Mouse (Mus musculus): Measurements from ENCODE around the gene Tbc1d10a. TPM values are rescaled to one million over a fixed set of nuclear protein-coding genes. Genes with fewer than 3 reads are reported as not detected.

Tbc1d10a gene
- total and polyA plus RNA-seq, 3 experiments = 13.7 to 35.3 (median 16.2) TPM

DNA sequence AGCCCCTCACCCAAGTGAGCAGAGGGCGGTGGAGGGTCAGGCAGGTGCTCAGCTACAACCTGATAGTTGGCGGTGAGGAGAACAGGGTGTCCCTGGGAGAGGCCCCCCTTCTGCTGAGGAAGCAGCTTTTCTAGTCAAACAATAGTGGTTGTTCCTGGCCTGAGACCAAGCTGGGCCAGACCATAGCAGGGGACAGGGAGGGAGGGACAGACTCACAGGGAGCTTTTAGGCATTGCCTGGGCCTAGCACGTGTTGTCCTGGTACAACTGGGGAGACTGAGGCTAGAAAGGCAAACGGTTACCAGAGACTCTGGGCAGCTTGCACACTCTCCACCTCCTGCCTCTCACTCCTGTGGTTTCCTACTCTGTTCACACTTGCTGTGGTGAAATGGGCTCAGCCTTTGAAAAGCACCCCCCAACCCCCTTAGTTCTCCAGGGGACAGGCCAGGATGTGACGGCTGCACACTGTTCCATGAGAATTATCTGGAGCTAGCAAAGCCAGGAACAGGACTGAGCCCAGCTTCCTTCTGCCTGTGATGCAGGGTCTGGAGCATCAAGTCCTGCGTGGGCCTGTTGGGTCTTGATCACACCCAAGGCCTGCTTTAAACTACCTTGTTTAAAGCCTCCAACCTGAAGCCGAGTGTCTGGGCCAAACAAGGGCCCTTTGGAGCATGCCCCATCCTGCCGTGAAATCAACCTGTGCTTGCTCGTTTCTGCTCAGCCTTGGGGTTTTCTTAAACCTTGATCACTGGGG, 29.8 kb downstream of the Tbc1d10a start:
- DNase-seq = peak; percentile 60

DNA sequence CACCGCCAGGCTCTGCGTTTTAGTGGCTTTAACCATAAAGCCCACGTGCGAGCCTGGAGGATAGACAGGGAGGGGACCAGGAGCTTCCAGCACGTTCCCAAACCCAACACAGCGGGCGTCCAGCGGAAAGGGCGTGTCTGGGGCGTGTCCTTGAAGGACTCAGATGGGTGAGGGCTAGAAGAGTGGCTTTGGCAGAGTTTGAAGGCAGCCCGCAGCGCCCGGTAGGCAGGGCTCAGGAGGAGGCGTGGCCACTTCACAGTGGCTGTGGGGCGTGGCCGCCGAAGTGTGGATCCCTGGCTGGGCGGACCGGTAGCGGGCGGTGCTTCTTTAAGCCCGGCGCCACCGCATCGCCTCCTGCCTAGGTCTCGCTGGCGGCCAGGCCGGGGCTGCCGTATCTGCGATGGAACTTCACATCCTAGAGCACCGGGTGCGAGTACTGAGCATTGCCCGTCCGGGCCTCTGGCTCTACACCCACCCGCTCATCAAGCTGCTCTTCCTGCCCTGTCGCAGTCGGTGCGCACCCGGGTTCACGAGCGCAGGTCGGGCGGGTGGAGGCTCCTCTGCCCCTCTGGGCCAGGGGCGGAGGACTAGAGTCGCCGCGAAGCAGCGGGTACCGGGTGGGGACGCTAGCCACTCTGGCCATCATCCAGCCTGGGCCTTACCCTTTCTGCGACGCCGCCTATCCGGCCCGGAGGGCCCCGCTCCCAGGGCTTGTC, 31.5 kb downstream of the Tbc1d10a start, which contains the start of gene Castor1:
TSS of gene Castor1 (plus strand) at position 312 of the 716 bp plus-strand sequence.
- DNase-seq = peak; percentile 97

DNA sequence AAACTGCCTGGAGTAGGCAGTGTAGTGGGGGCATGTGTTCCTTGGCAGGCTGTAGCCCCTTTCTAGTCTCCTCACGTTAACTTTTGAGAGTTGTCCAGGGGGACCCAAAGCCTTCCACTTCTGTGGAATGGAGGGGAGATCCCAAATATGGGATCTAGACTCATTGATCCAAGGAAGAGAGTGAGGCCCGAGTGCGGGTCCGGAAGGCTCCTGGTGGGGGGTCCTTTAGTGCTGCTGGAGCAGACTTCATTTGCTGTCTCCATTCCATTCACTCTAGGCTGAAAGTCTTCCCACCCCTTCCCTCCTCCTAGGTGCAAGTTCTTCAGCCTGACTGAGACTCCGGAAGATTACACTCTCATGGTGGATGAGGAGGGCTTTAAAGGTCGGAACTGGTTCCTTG, 32.0 kb downstream of the Tbc1d10a start:
- no peak for DNase-seq

DNA sequence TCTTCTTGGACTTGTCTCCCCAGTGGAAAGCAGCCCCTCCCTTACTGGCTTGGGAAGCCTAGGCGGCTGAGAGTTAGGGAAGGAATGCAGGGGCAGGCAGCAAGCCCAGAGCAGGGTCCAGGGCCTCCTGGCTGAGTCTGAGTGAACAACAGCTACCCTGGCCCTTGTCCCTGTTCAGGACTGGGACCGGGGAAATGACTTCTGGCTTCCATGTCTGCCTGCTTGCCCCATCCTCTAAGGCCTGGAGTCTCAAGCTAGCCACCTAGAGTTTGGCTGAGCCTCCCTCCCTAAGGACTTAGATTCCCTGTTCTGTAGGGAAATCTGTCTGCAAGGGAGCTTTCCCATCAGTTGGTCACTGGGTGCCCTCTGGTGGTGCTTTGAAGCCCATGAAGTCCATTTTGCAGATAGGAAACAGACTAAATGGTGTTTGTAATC, 32.7 kb downstream of the Tbc1d10a start:
- peak; percentile 87 for DNase-seq

DNA sequence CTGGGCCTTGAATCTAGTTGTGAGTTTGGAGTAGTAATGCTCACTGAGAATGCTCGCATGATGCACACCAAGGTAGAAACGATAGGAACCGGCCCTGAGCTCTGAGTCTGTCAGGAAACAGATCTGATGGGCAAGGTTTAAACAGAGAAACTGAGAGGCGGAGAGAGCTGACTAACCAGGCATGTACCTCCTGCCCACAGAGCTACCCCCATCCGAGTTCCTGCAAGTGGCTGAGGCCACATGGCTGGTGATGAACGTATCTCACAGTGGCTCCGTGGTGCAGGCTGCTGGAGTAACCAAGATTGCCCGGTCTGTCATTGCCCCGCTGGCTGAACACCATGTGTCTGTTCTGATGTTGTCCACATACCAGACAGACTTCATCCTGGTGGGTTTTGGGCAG, 33.3 kb downstream of the Tbc1d10a start:
- no peak for DNase-seq

DNA sequence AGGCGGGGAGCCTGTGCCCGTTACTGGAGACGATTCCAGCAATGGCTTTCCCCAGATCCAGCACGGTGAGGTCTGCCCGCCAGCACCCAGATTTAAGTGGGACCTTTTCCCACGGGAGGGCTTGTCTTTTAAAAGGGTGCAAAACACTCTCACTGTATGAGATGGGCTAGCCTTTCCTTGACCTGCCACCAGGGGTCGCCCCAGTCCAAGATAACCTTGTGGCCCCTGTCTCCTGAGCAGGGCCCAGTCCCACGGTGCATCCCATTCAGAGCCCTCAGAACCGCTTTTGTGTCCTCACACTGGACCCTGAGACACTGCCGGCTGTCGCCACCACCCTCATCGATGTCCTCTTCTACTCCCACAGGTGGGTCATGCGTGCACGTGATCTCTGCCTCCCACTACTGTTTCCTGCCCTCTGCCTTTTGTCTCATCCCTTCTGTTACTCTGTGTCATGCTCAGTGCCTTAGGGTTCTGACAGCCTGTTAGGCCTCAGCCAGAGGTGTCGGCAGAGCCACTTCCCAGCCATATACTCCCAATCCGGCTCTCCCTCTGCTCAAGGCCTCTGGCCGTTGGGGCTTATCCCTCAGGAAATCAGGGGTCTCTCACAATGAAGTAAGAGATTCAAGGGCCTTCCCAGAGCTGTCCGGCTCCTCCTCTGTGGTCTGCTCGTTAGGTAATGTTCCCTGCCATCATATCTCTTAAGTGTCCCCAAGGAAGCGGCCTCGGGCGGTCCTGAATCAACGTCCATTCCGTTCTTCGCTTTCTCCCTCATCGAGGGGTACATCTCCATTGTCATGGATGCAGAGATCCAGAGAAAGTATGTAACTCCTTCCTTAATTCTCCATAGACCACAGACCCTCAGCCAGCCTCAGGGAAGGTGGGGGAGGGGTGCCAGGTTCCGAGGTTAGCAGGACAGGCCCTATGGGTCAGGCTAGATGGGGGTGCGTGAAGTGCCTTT, 34.1 kb downstream of the Tbc1d10a start:
- DNase-seq = peak; percentile 83

DNA sequence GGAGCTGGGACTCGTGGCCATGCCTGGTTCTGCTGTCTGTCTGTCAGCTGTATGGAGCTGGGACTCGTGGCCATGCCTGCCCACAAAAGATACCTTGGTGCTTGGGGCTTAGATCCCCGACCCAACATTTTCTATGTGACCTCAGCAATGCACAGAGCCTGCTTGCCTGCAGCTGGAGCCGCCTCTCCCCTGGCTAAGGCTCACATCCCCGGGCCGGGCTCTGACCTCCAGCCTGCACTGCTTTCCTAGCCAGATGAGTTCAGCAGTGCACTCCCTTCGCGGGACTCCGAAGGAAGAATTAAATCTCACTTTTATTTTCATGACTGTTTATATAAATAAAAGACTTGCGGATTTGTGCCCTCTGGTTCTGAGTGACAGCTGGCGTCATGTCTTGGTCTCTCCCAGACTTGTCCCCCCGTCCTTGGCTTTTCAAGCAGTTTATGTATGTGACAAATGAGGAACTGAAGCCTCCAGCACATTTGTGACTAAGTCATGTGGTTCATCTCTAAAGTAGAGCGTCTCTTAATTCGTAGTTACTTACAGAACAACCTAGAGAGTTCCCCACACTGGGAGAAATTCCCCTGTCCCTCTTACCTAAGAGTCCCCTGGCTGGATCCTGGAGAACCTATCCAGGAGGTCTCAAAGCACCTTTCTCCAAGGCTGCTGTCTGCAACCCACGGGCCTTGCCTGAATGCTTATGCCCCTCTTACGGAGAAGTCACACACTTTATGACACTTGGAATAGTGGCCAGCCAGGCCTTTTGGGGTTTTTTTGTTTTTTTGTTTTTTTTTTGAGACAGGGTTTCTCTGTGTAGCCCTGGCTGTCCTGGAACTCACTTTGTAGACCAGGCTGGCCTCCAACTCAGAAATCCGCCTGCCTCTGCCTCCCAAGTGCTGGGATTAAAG, 35.7 kb downstream of the Tbc1d10a start:
- no peak for DNase-seq

DNA sequence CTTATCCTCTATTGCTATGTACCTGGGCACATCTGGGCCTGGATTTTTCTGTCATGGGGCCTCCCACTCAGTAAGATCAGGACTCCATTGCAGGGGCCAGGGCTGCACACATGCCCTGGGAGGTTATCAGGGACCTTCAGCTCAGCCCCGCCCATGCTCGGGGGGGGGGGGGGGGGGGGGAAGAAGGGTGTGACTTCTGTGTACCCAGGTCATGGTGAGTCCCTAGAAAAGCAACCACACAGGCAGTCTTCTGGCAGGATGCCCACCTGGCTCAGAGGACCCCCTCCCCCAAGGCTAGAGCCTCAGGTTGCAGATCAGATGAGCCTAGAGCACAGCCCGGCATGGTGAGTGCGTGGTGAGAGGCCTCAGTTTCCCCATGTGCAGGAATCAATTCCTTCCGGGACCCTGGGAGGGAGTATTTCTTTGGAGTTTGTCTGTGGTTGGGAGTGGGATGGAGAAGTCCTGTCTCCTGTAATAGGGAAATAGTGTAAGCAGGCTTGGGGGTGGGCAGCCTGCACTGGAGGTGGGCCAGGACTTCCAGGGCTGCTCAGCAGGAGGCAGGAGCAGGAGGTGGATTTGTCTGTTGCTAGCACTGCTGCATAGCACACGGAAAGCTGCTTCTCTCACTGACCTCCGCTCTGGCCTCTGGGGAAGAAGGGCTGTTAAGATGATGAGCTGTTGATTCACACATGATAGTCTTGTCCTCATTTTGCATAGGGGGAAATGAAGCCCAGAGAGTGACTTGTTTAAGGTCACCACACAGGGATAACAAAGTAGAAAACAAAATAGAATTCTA, 37.0 kb downstream of the Tbc1d10a start:
- no peak for DNase-seq

DNA sequence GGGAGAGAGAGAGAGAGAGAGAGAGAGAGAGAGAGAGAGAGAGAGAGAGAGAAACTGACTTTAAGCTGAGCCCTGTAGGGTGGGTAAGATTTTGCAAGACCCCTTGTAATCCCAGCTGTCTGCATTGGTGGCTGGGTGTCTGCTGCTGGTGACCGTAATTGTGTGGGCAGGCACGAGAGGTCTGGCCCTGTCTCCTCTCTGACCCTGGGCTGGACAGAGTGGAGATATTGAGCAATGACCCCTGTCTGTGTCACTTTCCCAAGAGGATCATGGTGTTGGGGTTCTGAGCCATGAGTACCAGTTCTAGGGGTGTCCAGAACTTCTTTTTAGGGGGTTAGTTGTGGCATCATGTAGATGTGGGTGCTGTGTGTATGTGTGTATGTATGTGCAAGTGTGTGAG, 37.6 kb downstream of the Tbc1d10a start:
- DNase-seq = peak; percentile 68

DNA sequence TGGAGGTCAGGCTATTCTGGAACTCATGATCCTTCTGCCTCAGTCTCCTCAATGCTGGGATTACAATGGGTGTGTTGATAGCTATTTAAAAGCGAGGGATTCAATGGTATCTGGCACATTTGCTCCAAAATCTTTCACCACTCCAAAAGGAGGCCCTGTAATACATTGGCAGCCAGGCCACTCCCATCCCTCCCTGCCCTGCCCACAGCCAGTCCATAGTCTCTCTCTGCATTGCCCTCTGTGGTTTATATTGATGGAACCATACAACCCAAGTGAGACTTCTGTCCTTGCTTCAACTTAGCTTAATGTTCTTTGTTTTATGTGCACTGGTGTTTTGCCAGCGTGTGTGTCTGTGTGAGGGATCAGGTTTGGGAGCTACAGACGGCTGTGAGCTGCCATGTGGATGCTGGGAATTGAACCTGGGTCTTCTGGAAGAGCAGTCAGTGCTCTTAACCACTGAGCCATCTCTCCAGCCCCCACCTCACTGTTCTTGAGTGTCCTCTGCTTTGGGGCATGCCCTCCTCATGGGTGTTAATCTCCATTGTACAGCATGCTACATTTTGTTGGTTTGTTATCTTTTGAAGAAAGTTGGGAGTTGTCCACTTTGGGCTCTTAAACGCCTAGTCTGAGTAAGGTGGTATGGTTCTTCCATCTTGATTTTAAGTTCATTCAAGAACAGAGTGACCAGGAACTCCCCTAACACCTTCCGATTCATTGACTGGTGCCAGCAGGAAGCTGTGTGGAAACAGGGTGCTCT, 40.2 kb downstream of the Tbc1d10a start:
- DNase-seq = no peak

DNA sequence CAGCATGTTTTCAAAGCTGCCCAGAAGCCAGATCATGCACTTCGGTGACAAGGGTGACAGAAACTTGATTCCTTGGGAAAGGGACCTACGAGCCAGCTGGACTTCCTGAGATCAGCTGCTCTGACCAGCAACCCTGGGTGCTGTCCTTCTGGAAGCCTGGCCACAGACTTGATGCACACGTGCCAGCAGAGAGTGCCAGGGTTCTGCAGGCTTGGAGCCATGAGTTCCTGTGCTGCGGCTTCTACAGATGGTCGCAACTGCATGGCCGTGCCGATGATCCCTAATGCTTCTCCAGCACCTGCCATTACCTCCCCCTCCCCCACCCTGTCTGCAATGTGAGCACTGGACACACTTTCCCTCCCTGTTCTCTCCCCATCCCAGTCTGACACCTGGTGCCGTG, 41.9 kb downstream of the Tbc1d10a start:
- peak; percentile 74 for DNase-seq

DNA sequence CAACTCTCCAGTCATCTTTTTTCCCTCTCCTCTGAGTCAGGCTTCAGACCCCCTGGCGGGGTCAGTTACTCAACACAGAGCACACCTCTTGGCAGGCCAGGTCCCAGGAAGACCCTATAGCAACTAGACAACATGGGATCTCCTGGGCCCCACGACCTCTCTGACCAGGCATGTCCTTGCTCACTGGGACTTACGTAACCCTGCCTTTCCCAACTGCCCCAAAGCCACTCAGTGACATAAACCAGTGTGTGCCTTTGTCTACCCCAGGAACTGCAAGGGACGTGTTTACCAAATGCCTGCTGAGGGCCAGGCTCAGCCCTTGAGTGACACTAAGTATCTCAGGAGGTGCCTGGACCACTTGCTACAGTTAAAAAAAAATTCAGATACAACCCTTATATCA, 43.3 kb downstream of the Tbc1d10a start:
- peak; percentile 50 for DNase-seq

DNA sequence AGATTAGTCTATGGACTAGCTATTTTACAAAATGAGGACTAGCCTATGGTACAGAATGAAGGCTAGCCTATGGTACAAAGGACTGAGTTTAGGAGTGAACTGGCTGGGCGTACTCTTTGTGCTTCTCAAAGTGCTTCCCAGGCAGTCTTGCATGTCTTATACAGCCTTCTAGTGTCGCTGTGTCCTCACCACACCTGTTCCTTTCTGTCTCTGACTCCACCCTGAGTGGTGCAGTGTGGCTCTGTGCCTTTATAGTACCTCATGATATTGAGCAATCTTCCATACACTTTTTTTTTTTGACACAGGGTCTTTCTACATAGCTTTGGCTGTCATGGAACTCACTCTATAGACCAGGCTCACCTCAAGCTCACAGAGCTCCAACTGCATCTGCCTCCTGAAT, 44.8 kb downstream of the Tbc1d10a start:
- DNase-seq = no peak

DNA sequence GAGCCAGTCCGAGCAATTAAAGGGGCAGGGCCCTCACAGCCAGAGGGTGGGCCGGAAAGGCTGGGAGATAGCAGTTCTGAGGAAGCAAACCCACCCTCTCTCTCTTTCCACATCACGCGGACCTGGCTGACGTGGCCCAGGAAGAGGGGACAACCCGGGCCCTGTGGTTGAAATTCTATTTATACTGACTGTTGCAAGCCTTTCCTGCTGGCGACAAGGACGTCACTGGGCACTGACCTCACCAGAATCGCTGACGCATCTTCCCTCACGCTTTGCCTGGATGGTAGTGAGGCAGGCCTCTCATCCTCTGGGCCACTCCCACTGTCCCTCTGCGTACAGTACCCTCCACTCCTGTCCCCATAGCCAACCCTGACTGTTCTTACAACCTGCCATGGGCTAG, 46.1 kb downstream of the Tbc1d10a start:
- no peak for DNase-seq

DNA sequence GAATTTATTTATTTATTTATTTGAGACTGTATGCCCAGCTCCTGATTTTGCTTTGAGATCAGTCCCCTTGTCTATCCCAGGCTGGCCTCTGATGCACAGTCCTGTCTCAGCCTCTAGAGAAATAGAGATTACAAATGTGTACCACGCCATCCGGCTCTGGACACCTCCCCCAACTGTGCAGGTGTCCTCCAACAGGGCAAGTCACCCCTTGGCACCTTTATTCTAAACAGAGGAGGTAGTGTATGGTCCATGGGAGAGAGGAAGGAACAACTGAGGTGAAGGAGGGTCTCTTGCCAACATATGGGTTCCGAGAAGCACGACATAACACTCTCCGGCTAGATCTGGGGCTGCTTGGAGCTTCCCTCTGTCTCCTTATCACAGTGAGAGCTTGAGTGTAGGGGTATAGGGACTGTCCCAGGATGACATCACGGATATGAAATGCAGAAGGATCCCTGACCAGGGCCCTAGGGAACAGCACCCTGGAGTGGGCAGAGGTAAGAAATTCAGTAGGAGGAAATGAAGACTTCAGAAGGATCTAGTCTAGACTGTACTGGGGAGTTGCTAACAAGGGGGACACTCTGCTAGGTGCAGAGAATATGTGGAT, 48.6 kb downstream of the Tbc1d10a start:
- DNase-seq = no peak

DNA sequence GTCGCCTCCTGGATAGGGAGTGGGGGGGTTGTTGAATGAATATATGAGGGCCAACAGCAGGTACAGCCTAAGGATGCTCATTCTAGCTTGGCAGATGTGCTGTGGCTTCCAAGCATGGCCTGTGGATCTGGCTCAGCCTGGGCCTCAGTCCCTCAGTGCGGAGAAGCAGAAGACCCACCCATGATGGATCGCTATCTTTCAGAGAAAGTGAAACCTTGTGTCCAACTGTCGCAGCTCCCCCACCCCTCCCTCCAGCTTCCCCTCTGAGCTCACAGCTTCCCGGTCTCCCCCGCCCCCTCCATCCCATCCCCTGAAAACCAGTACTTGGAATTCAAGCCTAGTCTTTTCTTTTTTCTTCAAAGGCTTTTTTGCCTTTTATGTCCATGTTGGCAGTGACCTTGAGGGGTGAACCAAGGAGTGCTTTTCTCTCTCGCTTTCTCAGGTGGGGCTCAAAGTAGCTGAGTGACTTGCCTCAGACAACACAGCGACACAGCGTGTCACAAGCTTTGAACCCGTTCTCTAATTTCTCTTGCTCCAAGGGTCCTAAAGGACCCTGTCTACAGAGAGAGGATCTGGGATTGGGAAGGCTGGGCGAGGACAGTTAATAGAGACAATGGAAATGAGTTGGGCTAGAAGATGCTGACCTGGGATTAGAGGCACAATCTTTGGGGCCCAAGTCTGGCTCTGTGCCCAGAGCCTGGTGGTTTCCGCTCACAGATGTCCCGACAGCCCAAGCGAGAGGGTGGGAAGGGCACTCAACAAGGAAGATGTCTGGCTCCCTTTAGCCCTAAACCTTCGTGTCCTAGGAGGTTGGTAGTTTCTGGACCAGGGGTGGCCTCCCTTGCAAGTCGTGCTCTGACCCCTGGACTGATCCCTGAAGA, 49.3 kb downstream of the Tbc1d10a start, which contains the start of gene Osm:
TSS of gene Osm (plus strand) at position 756 of the 881 bp plus-strand sequence.
- DNase-seq = no peak

DNA sequence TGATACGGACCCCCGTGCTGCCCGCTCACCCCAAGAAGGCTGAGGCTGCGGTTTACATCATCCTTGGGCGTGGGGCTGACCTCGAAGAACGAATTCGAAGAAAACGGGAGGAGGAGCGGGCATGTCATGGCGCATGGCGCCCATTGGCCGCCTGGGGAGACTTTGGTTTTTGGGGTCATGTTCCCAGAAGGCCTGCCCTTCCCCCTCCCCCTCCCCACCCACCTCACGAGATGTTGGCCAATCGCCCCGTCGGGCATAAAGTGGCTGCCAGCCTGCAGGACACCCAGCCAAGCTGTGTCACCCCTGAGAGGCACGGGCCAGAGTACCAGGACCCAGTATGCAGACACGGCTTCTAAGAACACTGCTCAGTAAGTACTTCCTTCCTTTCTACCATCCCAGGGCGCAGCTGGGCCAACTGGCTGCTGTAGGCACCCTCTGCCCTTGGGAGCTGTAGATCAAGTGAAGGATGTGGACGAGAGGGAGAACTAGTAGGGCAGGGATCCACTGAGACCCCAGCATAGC, 50.0 kb downstream of the Tbc1d10a start:
- no peak for DNase-seq

Measured in adrenal gland, adult 2 months (tissue).